Mouse (Mus musculus): Measurements from ENCODE around the gene Ulk3.

The Ulk3 gene

GRCm38 (mm10) chr9:57589224-57590126 lies at the start of gene Ulk3:
TSS of gene Ulk3 (plus strand) at chr9:57589452.
- DNase-seq = peak; percentile 76

GRCm38 (mm10) chr9:57539550-57539949 lies 49.7 kb upstream of the Ulk3 start:
- DNase-seq = no peak

DNA sequence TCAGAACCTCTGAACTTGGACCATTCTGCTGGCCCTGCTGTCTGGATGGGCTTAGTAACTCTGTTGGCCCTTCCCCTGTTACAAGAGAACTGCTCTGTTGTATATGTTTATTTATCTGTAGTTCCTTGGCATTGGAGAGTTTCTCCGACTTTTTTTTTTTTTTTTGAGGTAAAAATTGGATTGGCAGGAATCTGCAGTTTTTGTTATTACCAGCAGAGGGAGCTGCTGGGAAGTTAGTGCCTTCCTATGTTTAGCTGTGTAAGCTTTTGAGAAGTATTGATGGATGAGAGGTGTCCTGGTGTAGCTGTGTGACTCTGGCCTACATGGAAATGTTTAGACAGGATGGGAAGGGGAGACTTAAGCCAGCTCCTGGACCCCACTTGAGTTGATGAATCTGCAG lies 47.9 kb upstream of the Ulk3 start:
- DNase-seq = peak; percentile 70

- DNase-seq = no peak
Measured at GRCm38 (mm10) chr9:57543951-57544350, 45.3 kb upstream of the Ulk3 start.

DNA sequence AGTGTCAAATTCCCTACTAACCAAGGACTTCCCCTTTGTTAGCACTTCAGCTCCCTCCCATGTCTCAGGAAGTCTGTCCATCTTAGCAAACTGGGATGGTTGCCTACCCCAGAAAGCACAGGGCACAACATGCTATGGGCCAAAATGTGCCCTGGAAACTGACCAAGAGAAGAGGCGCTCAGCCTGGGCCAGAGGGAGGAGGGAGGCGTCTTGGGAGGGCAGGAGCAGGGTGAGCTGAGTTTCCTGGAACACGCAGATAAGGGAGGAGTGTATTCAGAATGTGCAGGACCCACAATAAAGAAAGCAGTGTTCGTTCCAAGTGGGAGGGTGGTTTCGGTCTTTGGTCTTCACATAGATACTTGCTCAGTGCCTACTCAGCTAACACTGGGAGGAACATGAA lies 42.0 kb upstream of the Ulk3 start:
- no peak for DNase-seq

DNA sequence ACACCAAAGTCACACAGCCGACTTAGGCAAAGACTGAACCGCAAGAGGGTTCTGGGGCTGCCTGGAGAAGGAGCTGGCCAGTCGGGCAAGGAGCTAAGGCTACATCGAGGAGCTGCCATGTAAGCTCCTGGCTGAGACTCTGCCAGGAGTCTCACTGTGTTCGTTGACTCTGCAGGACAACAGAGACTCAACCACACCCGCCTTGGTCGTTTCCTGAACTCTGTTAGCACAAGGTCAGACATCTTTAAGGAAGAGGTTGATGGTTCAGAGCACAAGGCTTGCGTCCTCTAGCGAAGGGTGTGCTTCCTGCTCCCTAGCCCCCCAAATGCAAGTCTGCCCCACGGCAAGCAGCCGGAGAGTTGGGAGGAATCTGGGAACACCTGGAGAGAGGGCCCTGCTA lies 41.4 kb upstream of the Ulk3 start:
- DNase-seq = no peak

DNA sequence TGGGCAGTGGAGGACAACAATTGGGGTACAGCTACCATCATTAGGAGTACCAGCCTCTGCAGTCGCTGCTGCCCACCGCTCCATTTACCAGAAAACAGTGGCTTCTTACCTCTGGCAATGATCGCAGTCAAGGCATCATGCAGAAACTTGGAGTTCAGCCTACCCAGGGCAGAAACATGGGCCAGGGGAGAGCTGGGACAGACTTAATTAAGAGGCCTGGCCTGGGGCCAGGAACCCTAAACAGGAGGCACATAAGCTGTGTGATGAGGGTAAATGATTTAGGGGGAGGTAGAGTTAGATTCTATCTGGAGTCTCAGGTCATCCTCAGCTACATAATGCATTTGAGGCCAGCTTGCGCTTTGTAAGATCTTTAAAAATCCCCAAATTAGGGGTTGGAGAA lies 40.1 kb upstream of the Ulk3 start:
- peak; percentile 63 for DNase-seq

DNA sequence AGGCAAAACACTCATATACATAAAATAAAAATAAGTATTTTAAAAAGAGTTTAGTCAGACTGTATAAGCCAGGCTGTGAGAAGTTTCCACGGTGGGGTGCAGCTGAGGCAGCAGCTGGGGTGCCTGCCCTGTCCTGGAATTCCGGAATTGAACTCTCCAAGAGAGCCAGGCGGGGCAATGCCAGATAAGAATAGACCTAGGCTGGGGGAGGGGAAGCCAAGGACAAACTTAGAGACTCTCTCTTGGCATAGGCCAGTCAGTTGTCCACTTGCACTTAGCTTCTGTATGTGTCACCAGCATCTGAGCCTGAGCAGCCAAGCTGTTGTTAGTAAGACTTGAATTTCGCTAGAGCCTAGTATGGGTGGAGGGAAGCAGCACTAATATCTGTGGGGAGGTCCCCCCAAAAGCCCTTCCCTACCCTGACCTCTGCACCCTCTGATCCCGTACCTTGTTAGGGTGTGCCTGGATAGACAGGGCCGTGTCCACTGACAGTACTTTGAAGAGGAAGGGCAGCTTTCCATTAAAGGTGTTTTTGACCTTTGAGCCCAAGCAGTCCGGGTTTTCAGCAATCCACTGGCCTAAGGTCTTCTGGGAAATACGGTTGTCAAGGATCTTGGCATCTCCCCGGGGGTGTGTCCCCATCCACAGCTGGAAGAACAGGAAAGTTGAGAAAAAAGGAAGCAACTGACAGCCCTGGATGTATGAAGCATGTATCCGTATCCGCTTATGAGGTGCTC lies 39.0 kb upstream of the Ulk3 start:
- DNase-seq = peak; percentile 42

DNA sequence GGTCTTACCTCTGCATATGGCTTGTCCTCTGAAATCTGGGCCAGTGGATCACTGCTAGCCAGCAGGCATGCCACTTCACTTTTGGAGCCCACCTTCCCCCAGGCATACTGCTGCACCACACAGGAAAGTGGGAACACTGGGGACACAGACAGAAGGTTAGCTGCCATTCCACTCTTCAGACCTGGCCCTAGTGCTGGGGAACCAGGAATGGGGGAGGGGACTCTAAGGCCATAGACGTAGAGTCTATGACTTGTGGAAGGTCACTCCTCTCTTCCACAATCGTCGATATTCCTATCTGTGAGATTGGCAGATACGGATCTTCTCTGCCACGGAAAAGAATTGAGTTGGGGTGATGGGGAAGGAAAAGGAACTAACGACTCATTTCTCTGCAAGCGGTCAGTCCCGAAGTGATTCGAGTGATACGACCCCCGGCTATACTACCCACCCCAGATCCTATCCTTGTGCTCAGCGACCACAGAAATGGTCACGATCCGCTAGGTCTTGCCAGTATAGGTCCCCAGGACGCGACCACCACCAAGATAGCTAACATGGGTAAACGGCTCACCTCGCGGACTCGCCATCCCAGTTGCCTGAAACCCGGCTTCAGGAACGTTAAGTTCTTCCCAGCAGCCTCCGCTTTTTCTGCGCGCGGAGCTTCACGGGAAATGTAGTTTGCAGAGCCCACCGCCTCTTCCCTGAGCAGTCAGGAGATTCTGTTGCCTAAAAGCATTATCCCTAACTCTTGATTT lies 36.9 kb upstream of the Ulk3 start, which contains the start of gene Mpi:
Mpi (minus strand) TSS at position 625 of the 749 bp plus-strand sequence.
- DNase-seq = peak; percentile 69

DNA sequence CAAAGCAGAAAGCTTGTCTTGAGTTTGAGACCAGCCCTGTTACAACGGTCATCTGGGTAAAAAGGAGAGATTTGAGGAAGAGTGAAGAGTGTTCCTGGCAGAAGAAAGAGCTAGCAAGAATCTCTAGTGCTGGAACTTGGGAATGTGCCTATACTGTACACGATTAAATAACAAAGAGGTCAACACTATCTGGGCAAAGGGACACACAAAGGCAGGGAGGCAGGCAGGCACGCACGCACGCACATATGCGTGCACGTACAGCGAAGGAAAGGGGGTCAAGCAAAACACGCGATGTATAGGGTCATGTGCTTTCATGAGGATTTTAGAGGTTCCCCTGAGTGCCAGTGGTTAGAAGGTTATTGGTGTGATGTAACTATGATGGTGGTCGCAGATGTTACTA lies 36.1 kb upstream of the Ulk3 start:
- DNase-seq = no peak

- DNase-seq = no peak
Measured at GRCm38 (mm10) chr9:57554753-57555152, 34.5 kb upstream of the Ulk3 start.

- no peak for DNase-seq
Measured at GRCm38 (mm10) chr9:57557215-57557614, 32.0 kb upstream of the Ulk3 start.

DNA sequence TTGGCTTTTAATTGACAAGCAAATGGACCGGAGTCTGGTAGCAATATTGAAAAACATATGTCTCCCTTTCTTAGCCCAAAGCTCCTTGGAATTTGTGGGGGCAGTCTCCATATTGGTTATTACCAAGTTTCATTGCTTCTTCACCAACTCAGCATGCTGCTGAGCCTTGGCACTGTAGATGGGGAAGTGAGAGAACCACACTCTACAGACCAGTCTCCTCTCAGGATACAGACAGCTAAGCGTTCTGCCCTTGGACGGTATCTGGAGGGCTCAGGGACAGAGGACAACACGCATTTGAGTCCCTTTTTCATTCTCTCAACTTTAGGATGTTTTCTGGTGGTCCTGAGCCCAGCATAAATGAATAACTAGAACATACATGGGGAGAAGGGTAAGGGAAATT lies 30.6 kb upstream of the Ulk3 start:
- DNase-seq = peak; percentile 12

GRCm38 (mm10) chr9:57559568-57559967 lies 29.7 kb upstream of the Ulk3 start:
- peak; percentile 10 for DNase-seq

DNA sequence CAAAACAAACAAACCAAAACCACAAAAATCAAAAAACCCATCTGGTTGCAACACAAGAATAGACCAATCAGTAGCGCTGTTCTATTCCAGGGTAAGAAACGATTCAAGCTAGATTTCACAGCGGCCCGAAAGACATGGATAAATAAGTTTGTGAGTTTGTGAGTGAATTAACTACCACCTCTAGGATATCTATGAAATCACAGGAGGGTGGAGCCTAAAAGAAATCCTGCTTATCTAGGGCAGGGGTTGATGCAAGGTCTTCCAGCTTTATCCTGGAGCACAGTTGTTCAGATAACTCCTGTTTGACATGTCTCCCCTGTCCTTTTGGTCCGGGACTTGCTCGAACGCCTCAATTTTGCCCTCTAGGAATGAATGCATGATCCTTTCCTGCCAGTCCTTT lies 29.0 kb upstream of the Ulk3 start:
- DNase-seq = no peak

DNA sequence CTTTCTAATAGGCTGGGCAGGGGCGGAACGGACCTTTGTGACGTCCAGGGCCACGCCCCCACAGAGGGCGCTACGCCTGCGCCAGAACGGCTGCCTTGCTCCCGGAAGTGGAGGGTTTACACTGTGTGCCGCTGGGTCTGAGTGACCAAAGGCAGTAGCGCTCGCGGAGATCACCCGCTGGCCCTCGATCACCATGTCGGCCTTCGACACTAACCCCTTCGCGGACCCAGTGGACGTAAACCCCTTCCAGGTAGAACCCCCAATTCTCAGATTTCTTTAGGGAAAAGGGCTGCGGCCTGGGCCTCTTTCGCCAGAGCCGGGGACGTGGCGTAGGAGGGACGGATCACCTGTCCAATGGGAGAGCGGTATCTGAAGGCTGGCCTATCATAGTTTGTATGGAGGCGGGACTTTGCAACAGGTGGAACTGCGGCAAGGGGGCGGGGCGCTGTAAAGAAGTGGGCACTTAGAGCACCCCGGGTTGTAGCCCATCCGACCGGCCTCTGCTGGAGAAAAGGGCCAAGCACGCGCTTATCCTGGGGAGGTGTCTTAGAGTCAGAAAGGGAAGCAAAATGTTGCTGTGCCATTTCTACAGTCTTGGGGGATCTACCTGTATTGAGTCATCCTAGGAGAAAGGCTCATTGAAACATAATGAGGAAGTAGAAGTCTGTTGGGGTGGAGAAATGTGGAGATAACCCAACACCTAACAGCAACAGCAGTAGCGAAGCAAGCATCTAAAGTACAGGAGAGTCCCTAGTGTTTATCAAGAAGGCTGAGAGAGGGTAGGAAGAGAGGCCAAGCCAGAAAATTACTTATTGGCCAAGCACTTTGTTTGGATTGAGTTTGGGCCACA lies 28.2 kb upstream of the Ulk3 start, which contains the start of gene Scamp2:
Scamp2 (plus strand) TSS at position 83 of the 850 bp plus-strand sequence.
- peak; percentile 95 for DNase-seq

DNA sequence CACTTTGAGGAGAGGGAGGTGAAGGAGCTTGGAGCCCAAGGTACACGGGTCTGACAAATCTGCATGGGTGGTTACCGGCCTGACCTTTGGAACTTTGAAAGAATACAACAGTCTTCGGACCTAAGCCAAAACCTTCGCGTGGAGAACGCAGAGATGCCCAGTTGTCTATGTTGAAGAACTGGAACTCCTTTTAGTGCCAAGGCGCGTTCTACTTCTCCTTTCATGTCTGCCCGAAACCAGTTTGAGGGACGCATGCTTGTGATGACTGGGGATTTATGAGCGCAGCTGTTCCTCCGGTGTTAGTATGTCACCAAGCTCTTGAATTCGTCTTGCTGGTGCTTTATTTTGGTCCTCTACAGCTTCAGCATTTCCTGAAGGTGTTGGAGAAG lies 27.5 kb upstream of the Ulk3 start:
- DNase-seq = peak; percentile 37

DNA sequence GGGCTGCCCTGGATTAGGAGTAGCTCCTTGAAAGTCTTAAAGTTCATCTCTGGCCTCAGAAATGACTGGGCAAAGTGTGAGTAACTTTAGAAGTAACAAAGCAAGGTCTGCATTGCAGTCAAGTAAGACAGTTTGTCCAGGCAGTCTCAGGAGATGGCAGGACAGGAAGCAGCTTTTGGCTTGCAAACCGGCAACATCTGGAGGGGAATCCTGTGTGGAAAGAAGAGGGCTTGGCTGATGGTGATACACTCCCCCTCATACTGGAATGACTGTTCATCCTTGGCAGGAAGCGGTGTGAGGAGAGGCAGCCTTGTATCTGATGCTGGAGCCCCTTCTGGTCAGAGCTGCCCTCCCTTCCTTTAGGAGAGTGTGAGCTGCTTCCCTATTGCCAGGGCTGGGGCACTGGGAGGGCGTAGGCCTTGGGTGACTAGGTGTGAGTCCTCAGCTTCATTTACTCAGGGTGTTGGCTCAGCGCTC lies 26.3 kb upstream of the Ulk3 start:
- DNase-seq = no peak

- no peak for DNase-seq
Measured at GRCm38 (mm10) chr9:57564609-57565008, 24.6 kb upstream of the Ulk3 start.

- peak; percentile 31 for DNase-seq
Measured at GRCm38 (mm10) chr9:57565741-57566221, 23.5 kb upstream of the Ulk3 start.

DNA sequence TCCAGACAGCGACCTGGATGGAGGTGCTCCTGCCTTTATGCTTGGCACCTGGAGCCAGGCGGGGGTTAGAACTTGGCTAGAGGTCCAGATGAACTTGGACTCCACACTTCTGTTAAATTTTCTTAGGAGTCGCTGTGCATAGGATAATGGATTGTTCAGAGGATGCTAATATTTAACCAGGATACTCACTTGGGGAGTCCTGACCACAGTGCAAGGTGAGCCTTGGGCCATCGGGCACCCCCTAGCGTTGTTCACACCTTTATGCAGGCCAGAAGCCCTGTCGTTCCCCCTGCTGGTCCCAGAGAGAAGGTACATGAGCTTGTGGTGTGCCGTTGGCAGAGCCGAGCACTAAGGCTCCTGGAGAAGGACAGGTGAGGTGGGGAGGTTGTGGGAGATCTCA lies 22.4 kb upstream of the Ulk3 start:
- DNase-seq = no peak

- DNase-seq = no peak
Measured at GRCm38 (mm10) chr9:57568500-57568899, 20.8 kb upstream of the Ulk3 start.
